Mouse (Mus musculus): Measurements from ENCODE around the gene Rapgef2. TPM values are rescaled to one million over a fixed set of nuclear protein-coding genes. Genes with fewer than 3 reads are reported as not detected.

Rapgef2 gene
- polyA plus RNA-seq, 2 experiments: 1.2 TPM

- Histone ChIP-seq H3K9ac (replicated peaks) (no peak overlapping the region), H3K27me3 (ENCODE audit: control insufficient read depth, insufficient read depth, low read length) (no peaks in the 10 kb centered on the region), H3K4me1 (replicated peaks; ENCODE audit: control insufficient read depth in 2 of 2, insufficient read depth in 2 of 2, low read length in 1 of 2) (0 out of 4 replicates have a peak, but pooled peaks cover 0 to 2% of the 10 kb centered on the region in 2 experiments), H3K36me3 (replicated peaks; ENCODE audit: control insufficient read depth, insufficient read depth, low read depth) (no peaks in the 10 kb centered on the region), H3K27ac (no peak overlapping the region), H3K9me3 (ENCODE audit: control insufficient read depth, low read length) (no peaks in the 10 kb centered on the region), H3K4me3 (ENCODE audit: insufficient read depth in 1 of 2, low read depth in 2 of 2, low read length in 2 of 2) (no peak overlapping the region), H3K4me2 (ENCODE audit: low read depth) (no peak overlapping the region)
- WGBS (ENCODE audit: insufficient replicate concordance): 68% methylated on average over 15 of the region's 15 CpGs
- no peak for ATAC-seq (ENCODE audit: insufficient read depth)
- no peak for TF ChIP-seq CTCF (IDR thresholded peaks at IDR 0.05; ENCODE audit: low read depth)
- no peak for TF ChIP-seq EP300 (IDR thresholded peaks at IDR 0.05; ENCODE audit: low read depth)
- no peak for DNase-seq (ENCODE audit: low read depth in 3 of 3, low spot score in 3 of 3)
Measured at GRCm38 (mm10) chr3:79299401-79299800, 13.1 kb upstream of the Rapgef2 start.

GRCm38 (mm10) chr3:79297281-79297680, 11.0 kb upstream of the Rapgef2 start:
- Histone ChIP-seq H3K9ac (replicated peaks) (no peak overlapping the region), H3K4me1 (replicated peaks; ENCODE audit: control insufficient read depth in 2 of 2, insufficient read depth in 2 of 2, low read length in 1 of 2) (0 out of 4 replicates have a peak, but pooled peaks cover 0 to 2% of the 10 kb centered on the region in 2 experiments), H3K4me2 (ENCODE audit: low read depth) (no peak overlapping the region), H3K27me3 (ENCODE audit: control insufficient read depth, insufficient read depth, low read length) (no peaks in the 10 kb centered on the region), H3K27ac (no peak overlapping the region), H3K9me3 (ENCODE audit: control insufficient read depth, low read length) (no peaks in the 10 kb centered on the region), H3K4me3 (ENCODE audit: insufficient read depth in 1 of 2, low read depth in 2 of 2, low read length in 2 of 2) (no peak overlapping the region), H3K36me3 (replicated peaks; ENCODE audit: control insufficient read depth, insufficient read depth, low read depth) (no peaks in the 10 kb centered on the region)
- TF ChIP-seq CTCF (IDR thresholded peaks at IDR 0.05; ENCODE audit: low read depth) (no peak), EP300 (IDR thresholded peaks at IDR 0.05; ENCODE audit: low read depth) (no peak)
- no peak for DNase-seq (ENCODE audit: low read depth in 3 of 3, low spot score in 3 of 3)
- 63% methylated on average over 4 of the region's 4 CpGs for WGBS (ENCODE audit: insufficient replicate concordance)
- ATAC-seq (ENCODE audit: insufficient read depth): no peak

GRCm38 (mm10) chr3:79296586-79296985, 10.3 kb upstream of the Rapgef2 start:
- DNase-seq (ENCODE audit: low read depth in 3 of 3, low spot score in 3 of 3) (no peak), ATAC-seq (ENCODE audit: insufficient read depth) (no peak)
- no peaks in the 10 kb centered on the region for H3K27me3 ChIP-seq (ENCODE audit: control insufficient read depth, insufficient read depth, low read length)
- no peak overlapping the region for H3K9ac ChIP-seq (replicated peaks)
- H3K27ac ChIP-seq: no peak overlapping the region
- WGBS (ENCODE audit: insufficient replicate concordance): 58% methylated on average over 3 of the region's 3 CpGs
- no peak overlapping the region for H3K4me2 ChIP-seq (ENCODE audit: low read depth)
- H3K4me3 ChIP-seq (ENCODE audit: insufficient read depth in 1 of 2, low read depth in 2 of 2, low read length in 2 of 2): no peak overlapping the region
- H3K4me1 ChIP-seq (replicated peaks; ENCODE audit: control insufficient read depth in 2 of 2, insufficient read depth in 2 of 2, low read length in 1 of 2): 0 out of 4 replicates have a peak, but pooled peaks cover 0 to 2% of the 10 kb centered on the region in 2 experiments
- H3K36me3 ChIP-seq (replicated peaks; ENCODE audit: control insufficient read depth, insufficient read depth, low read depth): no peaks in the 10 kb centered on the region
- TF ChIP-seq CTCF (IDR thresholded peaks at IDR 0.05; ENCODE audit: low read depth) (no peak), EP300 (IDR thresholded peaks at IDR 0.05; ENCODE audit: low read depth) (no peak)
- no peaks in the 10 kb centered on the region for H3K9me3 ChIP-seq (ENCODE audit: control insufficient read depth, low read length)

DNA sequence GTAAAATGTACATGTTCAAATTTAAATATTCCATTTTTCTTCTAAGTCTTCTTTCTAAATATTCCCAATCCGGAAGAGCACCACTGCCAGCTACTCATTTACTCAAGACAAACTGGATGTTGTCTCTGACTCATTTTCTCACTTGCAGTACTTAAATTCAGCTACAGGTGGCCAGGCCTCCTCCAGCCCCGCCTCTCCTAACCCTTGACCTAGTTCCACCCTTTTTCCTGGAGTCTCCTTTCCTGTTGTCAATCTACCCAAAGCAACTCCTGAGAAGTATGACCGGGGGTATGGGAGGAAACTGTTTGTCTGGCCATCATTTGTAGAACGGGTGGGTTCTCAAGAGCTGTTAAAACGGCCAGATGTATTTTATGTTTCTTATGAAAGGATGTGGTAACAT, 9.7 kb upstream of the Rapgef2 start:
- H3K9me3 ChIP-seq (ENCODE audit: control insufficient read depth, low read length): no peaks in the 10 kb centered on the region
- H3K27ac ChIP-seq: no peak overlapping the region
- DNase-seq (ENCODE audit: low read depth in 3 of 3, low spot score in 3 of 3) (no peak), ATAC-seq (ENCODE audit: insufficient read depth) (no peak)
- no peaks in the 10 kb centered on the region for H3K27me3 ChIP-seq (ENCODE audit: control insufficient read depth, insufficient read depth, low read length)
- no peak overlapping the region for H3K4me2 ChIP-seq (ENCODE audit: low read depth)
- H3K9ac ChIP-seq (replicated peaks): no peak overlapping the region
- no peak overlapping the region for H3K4me3 ChIP-seq (ENCODE audit: insufficient read depth in 1 of 2, low read depth in 2 of 2, low read length in 2 of 2)
- TF ChIP-seq EP300 (IDR thresholded peaks at IDR 0.05; ENCODE audit: low read depth) (no peak), CTCF (IDR thresholded peaks at IDR 0.05; ENCODE audit: low read depth) (no peak)
- 0 out of 4 replicates have a peak, but pooled peaks cover 0 to 2% of the 10 kb centered on the region in 2 experiments for H3K4me1 ChIP-seq (replicated peaks; ENCODE audit: control insufficient read depth in 2 of 2, insufficient read depth in 2 of 2, low read length in 1 of 2)
- H3K36me3 ChIP-seq (replicated peaks; ENCODE audit: control insufficient read depth, insufficient read depth, low read depth): no peaks in the 10 kb centered on the region
- WGBS (ENCODE audit: insufficient replicate concordance): 43% methylated on average over 5 of the region's 5 CpGs

DNA sequence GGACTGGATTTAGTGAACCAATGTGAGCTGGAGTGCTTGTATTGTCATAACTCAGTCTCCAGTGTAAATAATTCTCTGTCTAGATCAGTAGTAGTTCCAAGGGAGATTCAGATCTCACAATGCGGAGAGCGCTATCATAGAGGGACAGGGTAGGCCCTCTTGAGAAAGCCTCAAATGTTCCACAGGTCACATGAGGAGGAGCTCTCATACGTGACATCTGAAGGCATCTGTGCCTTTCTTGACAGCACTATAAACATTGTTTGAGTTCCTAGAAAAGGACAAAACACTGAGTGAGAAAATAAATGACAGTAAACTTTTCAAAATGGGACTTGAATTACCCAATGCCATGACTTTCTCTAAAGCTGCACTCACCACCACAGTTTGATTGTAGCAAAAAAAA, 8.4 kb upstream of the Rapgef2 start:
- DNase-seq (ENCODE audit: low read depth in 3 of 3, low spot score in 3 of 3) (no peak), ATAC-seq (ENCODE audit: insufficient read depth) (no peak)
- 71% methylated on average over 3 of the region's 3 CpGs for WGBS (ENCODE audit: insufficient replicate concordance)
- Histone ChIP-seq H3K4me3 (ENCODE audit: insufficient read depth in 1 of 2, low read depth in 2 of 2, low read length in 2 of 2) (no peak overlapping the region), H3K27me3 (ENCODE audit: control insufficient read depth, insufficient read depth, low read length) (no peaks in the 10 kb centered on the region), H3K9ac (replicated peaks) (no peak overlapping the region), H3K4me2 (ENCODE audit: low read depth) (no peak overlapping the region), H3K4me1 (replicated peaks; ENCODE audit: control insufficient read depth in 2 of 2, insufficient read depth in 2 of 2, low read length in 1 of 2) (0 out of 4 replicates have a peak, but pooled peaks cover 0 to 2% of the 10 kb centered on the region in 2 experiments), H3K36me3 (replicated peaks; ENCODE audit: control insufficient read depth, insufficient read depth, low read depth) (no peaks in the 10 kb centered on the region), H3K27ac (no peak overlapping the region), H3K9me3 (ENCODE audit: control insufficient read depth, low read length) (no peaks in the 10 kb centered on the region)
- TF ChIP-seq CTCF (IDR thresholded peaks at IDR 0.05; ENCODE audit: low read depth) (no peak), EP300 (IDR thresholded peaks at IDR 0.05; ENCODE audit: low read depth) (no peak)

Data from liver, embryonic 14.5 days (tissue).